Mouse (Mus musculus): ENCODE measurements around the gene Gpr83.
A peak's percentile ranks its signal among the peaks of the same experiment; 100 is the strongest.

Gpr83 gene

DNA sequence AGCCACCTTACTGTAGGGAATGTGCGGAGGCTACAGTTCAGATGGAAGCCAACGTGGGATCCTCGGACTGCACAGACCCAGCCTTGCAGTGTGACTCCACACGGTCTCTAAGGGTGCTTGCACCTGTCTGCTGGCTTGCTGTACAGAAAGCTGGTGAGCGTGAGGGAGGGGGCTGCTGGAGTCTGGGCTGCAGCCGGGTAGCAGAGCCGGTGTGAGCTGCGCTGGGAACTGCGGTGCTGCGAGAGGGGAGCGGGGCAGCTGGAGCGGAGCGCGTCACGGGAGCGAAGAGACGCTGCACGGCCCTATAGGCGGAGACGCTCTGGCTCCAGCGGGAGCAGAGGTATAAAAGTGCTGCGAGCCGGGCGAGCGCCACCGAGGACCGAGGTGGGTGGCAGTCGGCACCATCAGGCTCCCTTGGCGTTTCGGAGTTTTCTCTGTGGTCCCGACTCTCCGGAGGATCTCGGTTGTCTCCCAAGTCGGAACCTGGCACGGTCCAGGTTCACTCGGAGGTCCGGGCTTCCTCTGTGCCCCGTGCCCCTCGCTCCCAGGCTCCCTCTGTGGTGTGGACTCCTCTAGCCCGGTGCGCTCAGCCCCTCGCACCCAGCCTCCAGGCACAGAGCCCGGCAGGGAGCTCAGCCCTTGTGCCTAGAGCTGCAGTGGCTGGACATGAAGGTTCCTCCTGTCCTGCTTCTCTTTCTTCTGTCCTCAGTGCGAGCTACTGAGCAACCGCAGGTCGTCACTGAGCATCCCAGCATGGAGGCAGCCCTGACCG, at the start of gene Gpr83:
Gene Gpr83 (plus strand): TSS at position 343 of the 772 bp plus-strand sequence.
- no peak for DNase-seq (ENCODE audit: low read depth, low spot score)

DNA sequence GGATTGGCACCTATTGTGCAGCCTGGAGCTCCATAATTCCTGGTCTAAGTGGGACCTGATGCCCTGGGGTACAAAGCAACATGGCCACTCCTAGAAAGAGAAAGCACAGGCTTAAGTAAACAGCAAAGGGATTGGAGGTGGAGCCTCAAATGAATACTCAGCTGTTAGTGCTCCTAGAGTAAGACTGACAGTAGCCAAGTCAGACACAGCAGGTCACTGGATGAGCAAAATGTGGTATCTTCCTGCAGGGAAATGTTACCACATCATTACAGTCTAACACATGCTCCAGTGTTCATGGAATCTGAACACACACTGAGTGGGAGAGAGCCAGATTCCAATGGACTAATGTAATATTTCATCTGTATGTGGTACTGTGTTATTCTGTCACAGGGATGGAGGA, 38.6 kb upstream of the Gpr83 start:
- no peak for DNase-seq (ENCODE audit: low read depth, low spot score)

DNA sequence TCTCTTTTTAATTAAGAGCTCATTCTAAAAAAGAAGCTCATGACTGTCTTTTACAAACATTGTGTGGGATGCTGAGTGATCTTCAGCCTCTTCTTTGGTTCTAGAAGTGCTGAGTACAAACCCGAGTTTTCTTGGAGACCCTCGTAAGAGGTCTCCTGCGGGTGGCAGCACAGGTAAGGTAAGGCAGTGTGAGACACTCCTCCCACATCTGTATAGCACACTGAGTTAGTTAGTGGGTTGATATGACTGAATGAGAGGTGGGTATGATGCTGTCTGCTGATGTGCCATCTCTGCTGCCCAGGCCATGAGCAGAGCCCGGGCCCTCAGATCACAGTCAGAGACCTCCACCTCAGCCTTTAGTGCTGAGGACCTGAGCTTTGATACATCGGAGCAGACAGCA, 35.2 kb upstream of the Gpr83 start:
- DNase-seq (ENCODE audit: low read depth, low spot score): no peak

DNA sequence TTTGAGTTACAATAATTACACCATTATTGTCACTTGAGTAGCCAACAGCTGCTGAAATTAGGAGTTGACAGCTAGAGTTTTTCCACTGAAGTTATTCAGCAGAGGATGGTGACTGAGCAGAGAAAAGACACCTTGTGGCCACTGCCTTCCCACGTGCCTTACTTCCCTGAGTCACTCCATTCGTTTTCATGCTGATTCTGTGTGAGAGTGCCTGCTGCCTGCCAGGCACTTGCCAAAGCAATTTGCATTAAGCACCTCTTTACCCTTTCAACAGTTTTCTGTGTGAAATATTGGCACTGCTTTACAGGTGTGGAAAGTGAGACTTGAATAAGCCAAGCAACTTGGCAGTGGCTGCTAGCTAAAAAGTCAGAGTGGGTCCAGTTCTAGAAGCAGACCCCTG, 32.1 kb upstream of the Gpr83 start:
- DNase-seq (ENCODE audit: low read depth, low spot score): no peak

DNA sequence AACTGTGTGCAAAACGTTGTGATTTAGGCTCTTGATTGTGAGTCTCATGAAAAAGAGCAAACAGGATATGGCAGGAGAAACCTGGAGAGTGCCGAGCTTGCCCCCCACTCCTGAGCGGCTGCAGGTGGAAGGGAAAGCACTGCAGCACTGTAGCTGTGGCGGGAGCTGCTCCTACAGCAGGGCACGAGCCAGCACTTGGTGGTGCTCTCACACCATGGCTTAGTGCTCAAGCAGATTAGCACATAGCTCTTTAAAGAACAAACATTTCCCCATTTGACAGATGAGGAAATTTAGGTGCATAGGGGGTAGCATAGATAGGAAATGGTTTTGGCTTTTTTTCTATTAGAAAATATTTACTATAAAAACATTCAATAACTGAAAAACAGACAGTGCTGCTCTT, 28.0 kb upstream of the Gpr83 start:
- no peak for DNase-seq (ENCODE audit: low read depth, low spot score)

DNA sequence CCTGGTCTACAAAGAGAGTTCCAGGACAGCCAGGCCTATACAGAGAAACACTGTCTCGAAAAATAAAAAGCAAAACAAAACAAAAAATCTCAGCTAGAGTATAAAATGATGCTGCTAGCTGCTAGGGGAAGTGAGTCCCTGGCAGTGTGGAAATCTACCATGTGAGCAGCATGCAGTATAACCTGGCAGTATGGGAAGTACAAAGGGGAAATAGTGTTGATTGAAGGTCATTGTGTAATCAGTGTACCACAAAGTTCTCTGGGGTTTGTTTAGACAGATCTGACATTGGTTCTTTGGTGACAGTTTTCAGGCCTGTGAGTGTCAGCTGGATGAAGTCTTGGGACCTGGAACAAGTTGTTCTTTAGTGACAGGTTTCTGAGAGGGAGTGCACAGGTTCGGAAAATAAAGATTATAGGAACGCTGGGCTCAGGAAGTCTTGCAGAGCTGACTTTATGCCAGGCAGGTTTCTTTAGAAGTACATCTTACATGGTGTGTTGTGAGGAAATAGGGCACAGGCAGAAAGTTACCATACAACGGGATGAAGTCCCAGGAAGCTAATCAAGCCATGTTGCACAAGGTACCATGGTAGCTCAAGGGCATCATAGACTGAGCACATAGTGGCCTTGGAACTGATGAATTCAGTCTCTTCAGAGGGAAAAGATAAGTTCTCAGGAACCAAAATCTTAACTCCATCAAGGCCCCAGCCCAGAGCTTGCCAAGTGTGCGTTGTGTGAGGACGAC, 24.5 kb upstream of the Gpr83 start:
- no peak for DNase-seq (ENCODE audit: low read depth, low spot score)

DNA sequence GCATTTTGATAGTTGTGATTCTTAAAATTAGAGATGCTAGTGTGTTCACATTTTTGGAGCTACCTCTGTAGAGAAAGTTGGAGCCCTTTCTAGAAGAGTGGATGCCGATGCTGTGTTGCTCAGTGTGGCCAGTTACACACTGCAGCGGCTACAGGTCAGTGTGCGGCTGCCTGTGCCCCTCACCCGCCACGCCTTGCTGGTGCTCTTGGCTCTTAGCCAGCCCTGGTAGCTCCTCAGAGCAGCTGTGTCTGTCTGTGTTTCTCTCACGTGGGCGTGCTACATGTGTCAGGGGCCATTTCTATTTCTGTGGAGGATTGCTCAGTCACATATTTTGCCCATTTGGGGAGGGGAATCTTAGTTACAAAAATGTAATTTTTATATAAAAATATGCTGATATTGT, 20.5 kb upstream of the Gpr83 start:
- no peak for DNase-seq (ENCODE audit: low read depth, low spot score)

DNA sequence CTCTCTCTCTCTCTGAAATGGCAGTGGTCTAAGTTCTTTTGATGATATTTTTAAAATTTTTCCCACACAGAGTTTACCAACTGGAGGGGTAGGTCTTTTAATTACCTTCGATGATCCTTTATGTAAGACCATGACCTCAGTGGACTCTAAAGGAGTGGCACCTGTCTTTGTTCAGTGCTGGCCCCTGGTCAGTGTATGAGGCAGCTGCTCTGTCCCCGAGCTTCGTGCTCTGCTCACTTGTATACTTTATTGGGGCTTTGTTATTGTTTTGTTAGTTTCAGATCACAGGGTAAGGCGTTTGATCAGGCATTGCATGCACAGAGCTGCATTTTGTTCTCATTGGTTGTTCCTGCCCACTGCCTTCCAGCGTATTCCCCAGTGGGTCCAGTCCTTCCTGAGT, 20.0 kb upstream of the Gpr83 start:
- DNase-seq (ENCODE audit: low read depth, low spot score): no peak

DNA sequence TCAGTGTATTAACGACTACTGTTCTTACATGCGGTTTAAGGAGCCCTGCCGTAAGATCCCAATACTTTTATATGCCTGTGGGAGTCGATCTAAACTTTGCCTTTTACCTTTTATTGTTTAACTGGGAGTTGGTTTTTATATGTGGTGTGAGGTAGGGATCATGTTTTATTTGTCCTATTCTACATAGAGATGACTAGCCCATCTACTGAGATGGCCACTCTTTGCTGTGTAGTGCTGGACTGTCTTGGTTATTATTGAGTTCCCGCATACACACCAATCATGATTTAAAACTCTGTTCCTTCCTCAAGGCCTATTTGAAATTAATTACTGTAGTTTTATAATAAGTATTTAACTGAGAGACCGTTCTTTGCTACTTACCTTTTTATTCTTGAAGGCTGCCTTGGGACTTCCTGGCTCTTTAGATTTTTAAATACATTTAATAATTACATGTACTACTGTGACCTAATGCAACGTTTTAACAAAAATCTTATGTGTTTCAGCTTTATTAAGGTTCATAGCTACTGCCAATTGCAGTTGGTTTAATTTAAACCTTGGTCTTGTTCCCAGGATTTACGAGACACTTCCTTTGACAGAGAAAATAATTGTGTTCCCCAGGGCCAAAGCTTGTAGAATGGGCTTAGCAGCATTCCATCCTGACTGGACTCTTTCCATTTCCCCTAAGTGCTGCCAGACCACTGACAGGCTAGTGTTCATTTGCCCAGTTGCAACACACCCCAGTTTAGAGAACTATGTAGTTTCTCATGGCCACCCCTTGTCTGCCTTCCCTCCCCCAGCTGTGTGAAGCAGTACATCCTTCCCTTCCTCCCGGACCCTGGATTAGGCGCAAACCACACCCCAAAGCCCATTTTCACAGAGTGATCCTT, 17.9 kb upstream of the Gpr83 start:
- DNase-seq (ENCODE audit: low read depth, low spot score): peak; percentile 79

DNA sequence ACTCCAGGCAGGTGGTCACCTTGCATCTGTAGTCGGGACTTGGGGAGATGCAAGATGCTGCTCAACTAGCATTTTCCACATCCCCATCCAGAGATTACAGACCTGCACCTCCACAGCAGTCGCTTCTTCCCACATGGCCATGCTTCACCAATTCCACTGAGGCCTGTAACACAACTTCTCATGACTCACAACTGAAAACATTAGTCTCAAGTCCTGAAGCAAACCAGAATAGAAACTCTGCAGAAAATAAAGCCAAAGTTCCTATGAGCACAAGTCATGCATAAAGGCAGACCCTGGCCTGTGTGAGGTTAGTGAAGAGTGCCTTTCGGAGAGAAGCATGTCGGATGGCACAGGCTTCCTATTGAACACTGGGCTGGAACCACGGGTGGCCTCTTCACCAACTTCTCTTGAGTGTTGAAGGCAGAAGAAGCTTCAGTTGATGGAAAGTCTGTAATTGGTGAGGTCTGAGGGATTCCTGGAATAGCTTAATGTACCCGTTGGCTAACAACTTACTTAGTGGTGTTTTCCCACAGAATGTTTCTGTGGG, 16.6 kb upstream of the Gpr83 start:
- DNase-seq (ENCODE audit: low read depth, low spot score): no peak

DNA sequence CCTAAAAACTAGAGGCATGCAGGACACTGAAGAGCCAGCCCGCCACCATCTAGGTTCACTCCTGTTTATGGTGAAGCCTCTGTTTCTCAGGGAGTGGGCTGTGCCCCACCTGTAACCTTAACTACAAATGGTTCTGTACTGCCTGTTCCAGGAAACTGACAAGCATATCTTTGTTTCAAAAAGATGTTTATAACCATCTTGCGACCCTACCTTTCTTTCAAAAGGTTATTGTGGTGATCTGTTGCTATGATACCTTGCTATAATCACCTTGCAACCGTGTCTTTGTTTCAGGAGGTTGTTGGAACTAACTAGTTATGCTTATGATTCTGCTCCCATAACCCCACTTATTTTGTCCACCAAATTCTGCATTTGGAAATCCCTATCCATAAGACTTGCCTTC, 16.1 kb upstream of the Gpr83 start:
- no peak for DNase-seq (ENCODE audit: low read depth, low spot score)

DNA sequence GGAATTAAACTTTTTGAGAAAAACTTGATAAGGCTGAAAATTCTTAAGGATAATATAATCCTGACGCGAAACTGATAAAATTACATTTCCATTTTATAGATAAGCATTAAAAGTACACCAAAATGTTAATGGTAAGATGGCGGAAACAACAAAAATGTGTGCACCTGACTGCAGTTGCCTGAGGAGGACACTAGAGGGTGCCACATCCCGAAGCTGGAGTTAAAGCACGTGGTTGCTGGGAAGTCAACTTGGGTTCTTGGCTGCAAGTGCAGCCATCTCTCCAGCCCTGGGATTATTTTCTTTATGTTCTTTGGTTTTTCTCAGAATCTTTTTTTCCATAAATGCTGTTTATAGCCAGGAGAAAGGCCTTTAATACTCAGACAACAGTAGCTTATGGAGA, 13.6 kb upstream of the Gpr83 start:
- peak; percentile 35 for DNase-seq (ENCODE audit: low read depth, low spot score)

DNA sequence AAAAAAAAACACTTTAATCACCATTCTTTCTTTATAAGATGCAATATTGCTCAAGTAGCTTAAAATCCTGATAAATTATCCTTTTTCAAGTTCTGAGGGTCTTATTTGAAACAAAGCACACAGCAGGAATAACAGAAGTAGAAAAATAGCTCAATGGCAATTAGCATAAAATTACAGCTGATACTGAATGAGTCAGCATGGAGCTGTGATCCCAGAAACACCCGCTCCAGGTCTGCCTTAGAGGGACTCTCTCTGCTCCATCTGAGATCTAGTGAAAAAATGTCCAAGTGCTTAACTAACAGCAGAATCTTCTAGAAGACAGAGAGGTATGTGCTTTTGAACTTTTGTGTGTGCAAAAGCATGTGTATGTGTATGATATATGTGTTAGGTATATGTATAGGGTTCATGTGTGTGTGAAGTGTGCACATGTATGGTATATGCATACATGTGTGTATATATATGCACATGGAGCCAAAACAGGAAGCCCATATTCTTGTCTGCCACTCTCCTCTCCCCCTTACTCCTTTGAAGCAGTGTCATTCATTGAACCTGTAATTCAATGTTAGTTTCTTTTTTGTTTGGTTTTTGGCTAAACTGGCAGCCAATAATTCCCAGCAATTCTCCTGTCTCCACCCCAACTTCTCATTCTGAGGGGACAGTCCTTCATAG, 11.6 kb upstream of the Gpr83 start:
- DNase-seq (ENCODE audit: low read depth, low spot score): no peak

DNA sequence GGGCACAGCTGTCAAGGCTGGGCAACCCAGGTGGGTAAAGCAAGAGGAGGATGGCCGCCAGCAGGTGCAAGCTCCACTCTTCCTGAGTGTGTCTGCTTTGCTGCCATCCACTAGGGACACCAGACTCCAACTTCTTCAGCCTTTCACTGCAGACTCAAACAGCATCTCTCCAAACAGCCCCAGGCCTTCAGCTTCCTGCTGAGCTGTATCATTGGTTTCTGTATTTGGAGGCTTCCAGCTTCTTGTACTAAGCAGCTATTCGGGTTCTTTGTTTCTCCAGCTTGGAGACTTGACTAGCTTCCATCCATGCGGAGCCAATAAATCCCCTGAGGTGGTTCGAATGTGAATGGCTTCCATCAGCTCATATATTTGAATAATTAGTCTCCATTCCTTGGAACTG, 5.4 kb upstream of the Gpr83 start:
- no peak for DNase-seq (ENCODE audit: low read depth, low spot score)

DNA sequence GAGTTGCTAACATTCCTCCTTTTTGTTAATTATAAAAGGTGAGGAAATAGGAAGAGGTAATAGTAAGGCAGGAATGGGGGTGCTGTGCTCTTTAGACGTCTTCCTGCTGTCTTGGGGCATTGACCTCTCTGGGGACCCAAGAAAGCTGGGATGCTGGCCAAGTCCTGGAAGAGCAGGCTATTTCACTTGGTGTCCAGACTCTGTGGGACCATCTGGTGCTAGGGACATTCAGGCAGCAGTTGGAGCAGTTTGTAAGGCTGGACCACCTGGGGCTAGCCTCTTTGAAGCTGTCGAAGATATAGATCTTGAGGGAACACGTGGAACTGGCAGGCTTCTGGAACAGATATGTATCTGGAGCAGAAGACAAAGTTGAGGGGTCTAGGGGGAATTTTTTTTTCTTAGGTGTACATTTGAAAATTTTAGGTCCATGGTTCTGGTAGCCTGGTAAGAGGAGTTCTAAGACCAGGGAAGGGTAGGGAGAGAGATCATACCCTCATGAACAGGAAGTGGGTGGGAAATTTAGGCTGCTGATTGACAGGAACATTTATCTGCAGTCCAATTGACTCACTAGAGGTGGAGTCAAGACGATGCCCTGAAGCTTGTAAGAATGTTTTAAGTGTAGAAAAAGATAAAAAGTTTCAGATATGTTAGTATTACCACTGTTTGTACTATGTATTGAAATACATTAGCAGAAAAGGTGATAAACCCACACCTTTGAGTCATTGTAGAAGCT, 2.9 kb upstream of the Gpr83 start:
- DNase-seq (ENCODE audit: low read depth, low spot score): no peak

DNA sequence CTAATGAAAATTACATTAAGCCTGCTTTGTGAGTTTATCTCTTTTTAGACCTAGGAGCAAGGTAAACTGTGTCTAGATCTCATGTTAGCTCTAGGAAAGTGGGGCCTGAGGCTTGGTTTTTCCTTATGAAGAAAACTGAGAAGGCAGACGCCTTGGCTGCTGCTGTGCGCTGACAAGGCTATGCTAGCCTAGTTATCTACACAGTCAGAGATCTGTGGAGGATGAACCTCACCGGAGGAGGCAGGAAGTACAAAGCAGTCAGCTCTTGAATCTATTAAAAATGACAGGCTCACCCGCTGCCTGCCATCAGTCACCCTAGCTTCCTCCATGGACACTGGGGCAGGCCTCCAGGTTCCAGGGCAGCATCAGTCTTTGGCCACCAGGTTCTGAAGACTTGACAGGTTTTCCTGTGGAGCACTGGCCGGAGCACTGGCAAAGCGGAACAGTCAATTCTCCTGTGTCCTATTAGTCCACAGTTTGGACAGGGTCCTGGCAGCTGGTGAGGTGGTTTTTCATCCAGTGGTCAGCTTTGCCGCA, 1.8 kb upstream of the Gpr83 start:
- DNase-seq (ENCODE audit: low read depth, low spot score): no peak

DNA sequence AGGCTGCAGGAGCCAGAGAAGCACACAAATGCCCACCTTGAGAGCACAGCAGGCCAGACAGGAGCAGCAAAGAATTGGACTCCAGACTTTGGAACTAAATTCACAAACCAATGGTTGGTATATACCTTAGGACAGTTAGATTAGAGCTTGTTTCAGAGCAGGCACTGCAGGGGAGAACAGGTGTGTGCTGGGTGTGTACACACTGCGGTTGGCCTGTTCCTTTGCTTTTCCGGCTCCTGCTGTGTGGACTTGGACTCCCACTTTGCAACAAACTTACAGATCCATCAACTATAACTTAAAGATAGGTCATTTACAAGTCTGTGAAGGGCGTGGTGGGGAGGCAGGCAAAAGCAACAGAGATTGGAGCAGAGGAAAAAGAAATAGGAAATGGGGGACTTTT, 1.2 kb upstream of the Gpr83 start:
- no peak for DNase-seq (ENCODE audit: low read depth, low spot score)

DNA sequence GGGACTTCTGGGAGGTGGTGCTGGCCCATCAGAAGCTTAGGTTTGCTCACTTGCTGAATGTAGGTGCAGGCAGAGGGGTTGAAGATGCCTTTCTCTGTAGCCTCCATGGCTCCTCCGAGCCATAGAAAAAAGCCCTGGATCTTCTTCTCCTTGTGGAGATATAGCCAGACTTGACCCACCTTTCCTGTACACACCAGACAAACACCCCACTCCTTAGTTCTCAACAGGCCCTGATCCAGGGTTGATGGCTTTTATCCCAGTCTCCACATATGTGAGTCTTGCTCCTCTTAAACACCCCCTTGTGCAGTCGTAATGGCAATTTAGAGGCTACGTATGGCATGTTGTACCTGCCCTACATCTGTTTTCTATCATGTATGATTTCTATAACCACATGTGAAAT, 3.1 kb downstream of the Gpr83 start:
- no peak for DNase-seq (ENCODE audit: low read depth, low spot score)

DNA sequence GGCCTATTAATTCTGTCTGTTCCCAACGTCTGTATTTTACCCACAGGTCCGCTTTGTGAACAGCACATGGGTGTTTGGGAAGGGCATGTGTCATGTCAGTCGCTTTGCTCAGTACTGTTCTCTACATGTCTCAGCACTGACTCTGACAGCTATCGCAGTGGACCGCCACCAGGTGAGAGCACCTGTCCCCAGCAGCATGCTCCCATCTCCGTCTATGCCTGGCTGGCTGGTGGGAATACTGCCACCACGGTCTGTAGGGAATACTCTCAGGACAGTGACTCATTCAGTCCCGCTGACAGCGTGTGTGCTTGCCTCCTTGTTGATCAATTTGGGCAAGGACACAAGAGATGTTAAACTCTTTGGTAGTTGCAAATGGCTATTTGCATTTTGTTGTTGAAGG, 4.7 kb downstream of the Gpr83 start:
- DNase-seq (ENCODE audit: low read depth, low spot score): no peak

DNA sequence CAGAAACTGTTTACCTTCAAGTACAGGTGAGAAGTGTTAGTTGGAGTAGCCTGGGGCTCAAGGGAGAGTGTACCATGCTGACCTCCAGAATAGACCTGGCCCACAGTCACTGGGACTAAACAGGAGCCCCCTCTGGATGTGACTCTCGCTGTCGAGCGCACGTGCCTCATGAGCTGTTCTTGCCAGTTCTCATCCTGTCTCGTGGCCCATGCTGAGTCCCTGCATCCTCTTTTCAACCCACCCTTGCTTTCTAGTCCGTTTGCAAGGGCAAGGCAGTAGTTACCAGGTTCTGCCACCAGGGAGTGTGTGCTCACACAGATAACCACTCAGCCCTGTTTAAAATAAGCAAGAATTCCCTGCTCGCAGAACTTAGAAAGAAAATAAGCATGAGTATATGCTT, 6.9 kb downstream of the Gpr83 start:
- DNase-seq (ENCODE audit: low read depth, low spot score): peak; percentile 32

DNA sequence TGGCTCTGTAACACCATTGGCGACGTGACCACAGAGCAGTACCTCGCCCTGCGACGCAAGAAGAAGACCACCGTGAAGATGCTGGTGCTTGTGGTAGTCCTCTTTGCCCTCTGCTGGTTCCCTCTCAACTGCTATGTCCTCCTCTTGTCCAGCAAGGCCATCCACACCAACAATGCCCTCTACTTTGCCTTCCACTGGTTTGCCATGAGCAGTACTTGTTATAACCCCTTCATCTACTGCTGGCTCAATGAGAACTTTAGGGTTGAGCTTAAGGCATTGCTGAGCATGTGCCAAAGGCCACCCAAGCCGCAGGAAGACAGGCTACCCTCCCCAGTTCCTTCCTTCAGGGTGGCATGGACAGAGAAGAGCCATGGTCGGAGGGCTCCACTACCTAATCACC, 8.3 kb downstream of the Gpr83 start:
- DNase-seq (ENCODE audit: low read depth, low spot score): no peak

Measured in 3T3-L1 (cell line).